Mouse (Mus musculus) thymus, adult 2 months (tissue): Measurements from ENCODE around the gene Rap1gap2.

Experiments
- CTCF ChIP-seq: fragments of 200-500 bp; IDR thresholded peaks from 2 replicates; pipeline ENCODE4 v1.5.1; 2012; ENCODE audit warnings: mild to moderate bottlenecking, control low read depth, low read length, moderate library complexity, borderline replicate concordance; ENCODE audit not compliant: control insufficient read depth, poor library complexity, insufficient read depth; ENCODE audit errors: extremely low read depth
- POLR2A ChIP-seq: fragments of 200-500 bp; IDR thresholded peaks from 2 replicates; pipeline ENCODE4 v1.6.1; 2012; ENCODE audit warnings: mild to moderate bottlenecking, low read length, control low read depth, moderate library complexity; ENCODE audit not compliant: control insufficient read depth, poor library complexity, insufficient read depth; ENCODE audit errors: extremely low read depth

- TF ChIP-seq POLR2A (no peak), CTCF (no peak)
Measured at GRCm38 (mm10) chr11:74409757-74410174, 200.9 kb downstream of the Rap1gap2 start.
